Mouse (Mus musculus) heart, adult 2 months (tissue): ENCODE data around the gene Dvl2.

Source experiments
- CTCF ChIP-seq: fragments of 200-600 bp; IDR thresholded peaks from 2 replicates; pipeline ENCODE4 v1.8.1; 2022; ENCODE audit warnings: antibody characterized with exemption, mild to moderate bottlenecking, moderate library complexity
- EP300 ChIP-seq: fragments of 200-500 bp; IDR thresholded peaks from 2 replicates; pipeline ENCODE4 v1.6.1; 2011; ENCODE audit warnings: low read depth, low read length, control low read depth; ENCODE audit not compliant: insufficient read depth

DNA sequence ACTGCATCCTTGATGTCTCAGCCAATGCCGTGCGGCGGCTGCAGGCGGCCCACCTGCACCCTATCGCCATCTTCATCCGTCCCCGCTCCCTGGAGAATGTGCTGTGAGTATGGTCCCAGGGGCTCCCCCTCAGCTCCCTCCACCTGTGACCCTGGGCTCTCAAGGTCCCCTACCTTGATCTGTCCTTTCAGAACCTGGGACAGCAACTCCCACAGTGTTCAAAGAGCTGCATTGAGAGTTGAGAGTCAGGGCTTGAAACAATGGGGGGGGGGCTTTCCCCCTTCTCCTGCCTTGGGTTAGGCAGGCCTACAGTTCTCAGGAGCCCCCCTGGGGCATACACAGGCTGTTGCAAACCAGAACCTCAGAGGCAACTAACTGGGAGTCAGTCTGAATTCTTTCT lies 43.3 kb downstream of the Dvl2 start:
- TF ChIP-seq CTCF (no peak), EP300 (no peak)
